Mouse (Mus musculus) mouse trophoblast stem cell (cell line): ENCODE data around the gene Tenm4.

Experiments used
- in situ Hi-C, 2 experiments: fragments of 300-500 bp; cut with MseI, MboI; formaldehyde crosslinking; loops; 2 replicates in 1 of 2; 3 replicates in 1 of 2; pipeline ENCODE4 v1.15.1; 2025

The Tenm4 gene

DNA sequence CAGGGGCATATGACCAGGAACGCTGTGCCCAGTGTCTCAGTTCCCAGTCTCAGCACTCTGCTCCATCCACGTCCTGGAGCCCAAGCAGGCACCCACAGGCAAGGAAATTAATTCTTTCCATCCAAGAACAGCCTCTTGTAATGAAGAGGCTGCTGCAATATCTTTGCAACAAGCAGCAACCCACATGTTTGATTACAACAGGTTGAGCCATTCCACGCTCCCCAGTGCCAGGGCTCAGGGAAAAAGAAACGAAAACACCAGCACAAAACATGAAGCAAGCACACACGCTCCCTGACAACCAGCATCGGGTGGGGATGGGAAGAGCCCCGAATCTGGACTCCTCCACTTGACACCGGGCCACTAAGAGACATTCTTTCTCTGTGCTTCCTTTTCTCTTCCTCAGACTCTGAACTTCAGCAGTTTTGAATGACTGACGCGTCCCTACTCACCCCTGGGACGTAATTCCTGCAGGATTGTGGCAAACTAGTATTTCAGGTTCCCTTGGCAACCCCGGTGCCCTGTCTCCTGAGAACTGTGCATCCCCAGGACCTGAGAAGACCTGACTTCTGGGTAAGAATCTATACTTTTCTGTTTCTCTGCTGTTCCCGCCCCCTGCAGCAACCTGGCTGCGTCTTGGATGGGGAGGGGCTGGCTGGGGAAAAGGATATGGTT is at the start of gene Tenm4:
Tenm4 (plus strand) TSS at position 323 of the 672 bp plus-strand sequence.
- in situ Hi-C loops, result no loop called here

DNA sequence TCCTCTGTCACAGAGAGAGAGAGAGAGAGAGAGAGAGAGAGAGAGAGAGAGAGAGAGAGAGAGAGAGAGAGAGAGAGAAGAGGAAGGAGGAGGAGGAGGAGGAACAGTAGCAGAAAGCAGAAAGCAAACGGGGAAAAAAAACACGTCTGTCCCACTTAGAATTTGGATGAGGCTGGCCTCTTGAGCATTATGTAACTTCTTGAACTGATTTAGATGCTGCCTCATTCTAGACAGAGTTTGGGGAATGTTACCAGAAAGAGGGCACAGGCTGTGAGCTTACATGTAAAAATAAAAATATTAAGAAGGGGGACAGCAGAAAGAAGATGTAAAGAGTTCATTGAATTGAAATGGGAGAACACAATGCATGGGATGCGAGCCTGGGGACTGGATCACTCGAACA is 40.3 kb upstream of the Tenm4 start:
- in situ Hi-C loops, result no loop called here

DNA sequence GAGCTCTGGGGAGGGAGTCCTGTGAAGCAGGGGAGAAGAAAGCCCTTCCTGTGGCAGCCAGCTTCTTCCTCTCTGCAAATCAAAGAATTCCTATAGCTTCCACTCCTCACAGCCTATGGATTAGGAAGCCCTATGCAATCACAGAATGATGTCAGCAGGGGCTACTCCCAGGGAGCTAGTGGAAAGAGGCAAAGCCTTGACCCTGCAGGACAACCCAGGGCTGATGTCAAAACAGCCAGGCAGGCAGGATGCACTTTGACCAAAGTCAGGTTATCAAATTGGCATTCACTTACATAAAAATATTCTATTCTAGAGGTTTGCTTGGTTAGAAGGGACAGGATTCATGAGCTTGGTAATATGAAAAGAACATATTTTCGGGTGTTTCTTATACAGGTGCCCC is 39.9 kb upstream of the Tenm4 start:
- in situ Hi-C loops, result no loop called here

DNA sequence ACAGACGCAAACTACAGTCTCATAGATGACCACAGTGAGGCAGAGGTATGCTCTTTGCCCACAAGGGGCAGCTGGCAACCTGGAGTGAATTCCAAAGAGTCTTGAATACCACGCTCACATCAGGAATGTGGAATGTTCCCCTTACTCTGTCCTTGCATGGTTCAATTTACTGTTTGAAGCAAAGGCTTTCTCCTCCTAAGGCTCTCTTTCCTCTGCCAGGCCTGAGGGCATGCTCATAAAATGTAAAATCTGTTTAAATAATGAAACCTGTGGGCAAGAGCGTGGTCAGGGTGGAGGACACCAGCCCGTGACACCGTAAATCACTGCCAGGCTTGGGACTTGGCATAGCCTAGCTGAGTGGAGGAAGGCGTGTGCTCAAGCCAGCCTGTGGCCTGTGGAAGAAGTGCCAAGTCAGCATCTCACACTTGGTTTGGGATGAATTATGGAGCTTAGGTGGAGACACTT is 34.5 kb upstream of the Tenm4 start:
- in situ Hi-C loops, result no loop called here

DNA sequence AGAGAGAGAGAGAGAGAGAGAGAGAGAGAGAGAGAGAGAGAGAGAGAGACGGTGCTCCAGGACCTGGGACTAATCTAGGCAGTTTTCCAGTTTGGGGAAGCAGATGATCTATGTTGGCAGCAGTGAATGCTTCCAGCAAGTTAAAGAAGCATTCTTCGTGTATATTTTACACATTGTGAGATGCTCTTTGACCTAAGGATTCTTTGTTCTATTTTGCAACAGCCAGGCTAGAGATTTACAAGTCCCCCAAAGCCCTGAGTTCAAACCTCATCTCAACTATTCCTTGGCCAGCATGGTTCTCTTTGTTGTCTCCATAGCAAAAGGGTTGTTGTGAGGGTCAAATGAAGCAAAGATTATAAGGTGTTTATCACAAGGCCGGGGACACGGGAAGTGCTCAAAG is 29.2 kb upstream of the Tenm4 start:
- in situ Hi-C loops, result no loop called here

DNA sequence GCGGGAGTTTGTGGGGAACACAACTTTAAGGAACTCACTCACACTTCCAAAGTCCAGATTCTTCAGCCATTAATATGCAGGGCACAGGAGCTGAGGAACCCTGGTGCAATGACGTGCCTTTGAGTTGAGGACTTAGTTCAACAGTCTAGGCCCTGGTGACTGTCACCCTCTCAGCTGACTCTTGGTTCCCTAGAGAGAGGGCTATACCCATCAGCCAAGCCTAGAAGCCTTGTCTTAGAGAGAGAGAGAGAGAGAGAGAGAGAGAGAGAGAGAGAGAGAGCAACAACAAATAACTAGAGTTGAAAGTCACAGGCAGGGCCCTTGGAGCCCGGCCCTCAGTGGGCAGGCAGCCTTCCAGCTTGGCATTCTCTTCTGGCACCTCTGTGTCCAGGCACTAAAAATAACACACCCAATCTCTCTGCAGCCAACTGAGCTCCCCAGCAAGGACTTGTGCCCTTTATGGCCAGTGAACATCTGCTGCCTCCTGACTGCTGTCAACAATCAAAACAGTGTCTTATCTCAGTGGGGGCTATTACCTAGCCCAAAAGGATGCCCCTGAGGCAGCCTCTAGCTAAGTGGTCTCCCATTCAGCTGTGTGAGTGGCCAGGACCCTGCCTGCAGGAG is 28.0 kb upstream of the Tenm4 start:
- in situ Hi-C loops, result no loop called here

DNA sequence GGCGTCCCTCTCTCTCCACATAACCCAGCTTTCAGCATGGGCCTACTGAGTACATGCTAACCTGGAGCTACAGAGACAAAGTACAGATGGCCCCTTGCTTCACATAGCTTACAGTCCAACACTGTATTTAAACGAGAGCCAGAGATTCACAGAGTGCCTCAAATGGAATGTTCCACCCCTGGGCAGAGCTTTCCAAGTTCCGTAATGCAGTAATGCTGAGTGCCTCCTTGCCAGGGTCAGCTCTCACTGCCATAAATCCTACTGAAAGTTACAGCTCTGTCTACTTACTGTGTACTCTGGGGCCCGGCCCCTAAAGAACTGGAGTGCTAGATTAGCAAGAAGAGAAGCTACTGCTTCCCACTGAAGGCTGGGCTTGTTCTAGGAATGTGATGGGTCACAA is 23.6 kb upstream of the Tenm4 start:
- in situ Hi-C loops, result no loop called here

DNA sequence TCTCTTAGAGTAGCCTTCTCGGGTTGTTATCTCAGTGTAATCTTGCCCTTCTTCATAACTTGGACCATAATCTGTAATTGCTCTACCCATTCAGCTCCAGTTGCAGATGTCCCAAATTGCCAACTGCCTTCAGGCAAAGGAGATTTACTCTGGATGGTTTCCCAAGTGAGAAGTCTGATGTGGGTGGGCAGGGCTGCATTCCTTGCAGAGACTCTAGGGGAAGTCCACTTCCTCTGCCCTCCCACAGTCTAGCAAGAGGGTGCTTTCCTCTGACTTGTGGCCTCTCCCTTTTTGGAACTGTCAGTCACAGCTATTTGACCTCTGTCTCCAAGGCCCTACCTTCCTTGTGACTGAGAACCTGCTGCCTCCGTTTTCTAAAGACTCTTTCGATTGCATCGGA is 22.9 kb upstream of the Tenm4 start:
- in situ Hi-C loops, result no loop called here

DNA sequence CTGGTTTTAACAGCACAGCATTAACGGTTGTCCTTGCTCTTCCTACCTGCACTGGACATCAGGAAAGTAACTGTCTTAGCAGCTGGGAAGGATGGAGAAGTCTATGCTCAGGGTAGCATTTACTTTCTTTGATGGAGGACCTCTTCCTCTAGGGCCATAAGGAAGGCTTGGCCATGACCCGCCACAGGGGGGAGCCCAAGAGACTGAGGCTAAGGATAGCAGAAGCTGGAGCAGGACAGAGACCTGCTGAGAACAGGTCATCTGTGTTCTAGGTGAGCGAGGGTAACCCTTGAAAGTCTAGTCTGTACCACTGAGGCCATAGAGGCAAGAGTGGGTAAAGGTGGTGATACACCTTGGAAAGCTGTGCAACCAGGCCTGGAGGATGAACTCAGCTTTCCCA is 19.8 kb upstream of the Tenm4 start:
- in situ Hi-C loops, result no loop called here

DNA sequence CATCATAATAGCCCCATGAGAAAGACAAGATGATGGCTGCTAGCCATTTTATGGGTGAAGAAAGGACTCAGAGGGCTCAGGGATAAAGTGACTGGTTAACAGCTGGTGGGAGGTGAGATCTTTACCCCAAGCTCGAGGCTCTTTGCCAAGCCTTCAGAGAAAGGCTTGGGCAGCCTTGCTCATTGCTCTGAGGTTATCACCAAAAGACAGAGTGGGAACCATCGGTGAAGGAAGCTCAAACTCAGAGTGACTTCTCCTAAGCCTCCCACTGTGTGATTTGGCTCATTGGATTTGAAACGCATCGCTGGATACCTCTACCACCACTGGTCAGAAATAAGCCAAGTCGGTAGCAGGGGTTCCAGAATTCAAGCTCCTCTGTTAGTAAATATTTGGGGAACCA is 19.1 kb upstream of the Tenm4 start:
- in situ Hi-C loops, result no loop called here

DNA sequence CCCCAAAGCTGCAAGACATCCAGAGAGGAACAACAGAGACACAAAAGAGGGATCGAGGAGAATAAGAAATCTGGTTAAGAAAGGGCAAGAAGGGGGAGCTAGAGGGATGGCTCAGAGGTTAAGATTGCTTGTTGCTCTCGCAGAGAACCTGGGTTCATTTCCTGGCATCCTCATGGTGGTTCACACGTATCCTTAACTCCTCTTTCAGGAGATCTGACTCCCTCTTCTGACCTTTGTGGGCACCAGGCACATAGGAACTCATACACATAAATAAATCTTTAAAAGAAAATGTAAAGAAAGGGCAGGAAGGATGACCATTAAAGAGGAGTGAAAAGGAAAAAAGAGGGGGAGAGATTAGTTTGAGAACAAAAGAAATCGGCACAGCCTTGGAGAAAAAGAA is 18.6 kb upstream of the Tenm4 start:
- in situ Hi-C loops, result no loop called here

DNA sequence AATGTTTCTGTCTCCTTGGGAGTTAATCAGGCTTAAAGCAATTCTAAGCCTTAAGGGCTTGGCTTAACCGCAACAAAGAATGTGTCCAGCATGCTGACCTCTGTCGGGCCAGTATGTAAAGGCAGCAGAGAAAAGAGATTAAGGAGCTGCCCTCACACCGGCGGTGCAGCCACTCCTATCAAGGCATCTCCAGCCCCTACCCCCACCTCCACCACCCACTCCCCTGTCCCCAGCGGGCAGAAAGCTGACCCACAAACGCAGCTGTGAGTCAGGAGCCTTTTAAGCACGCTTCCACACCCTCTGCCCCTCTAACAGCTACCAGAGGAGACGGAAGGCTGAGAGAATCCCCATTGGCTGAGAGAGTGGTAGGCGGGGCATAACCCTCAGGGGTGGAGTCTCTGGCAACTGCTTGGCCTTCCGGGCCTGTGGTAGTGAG is 18.1 kb upstream of the Tenm4 start:
- in situ Hi-C loops, result no loop called here

DNA sequence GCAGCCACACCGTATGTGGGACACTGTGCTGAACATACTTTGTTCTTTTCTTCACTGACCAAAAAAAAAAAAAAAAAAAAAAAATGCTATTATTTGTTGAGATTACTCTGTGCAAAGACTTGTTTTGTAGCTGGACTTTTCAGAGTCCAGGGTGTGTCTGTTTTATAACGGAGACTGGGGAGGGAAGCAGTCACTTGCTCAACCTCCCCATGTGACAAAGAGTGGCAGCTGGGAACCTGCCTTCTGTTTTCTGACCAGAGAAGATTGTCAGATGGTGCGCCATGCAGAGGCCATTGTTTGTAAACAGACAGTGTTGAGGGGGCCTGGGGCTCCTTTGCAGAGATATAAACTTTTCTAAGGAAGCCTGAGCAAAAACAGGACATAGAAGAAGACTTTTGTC is 17.0 kb upstream of the Tenm4 start:
- in situ Hi-C loops, result no loop called here

DNA sequence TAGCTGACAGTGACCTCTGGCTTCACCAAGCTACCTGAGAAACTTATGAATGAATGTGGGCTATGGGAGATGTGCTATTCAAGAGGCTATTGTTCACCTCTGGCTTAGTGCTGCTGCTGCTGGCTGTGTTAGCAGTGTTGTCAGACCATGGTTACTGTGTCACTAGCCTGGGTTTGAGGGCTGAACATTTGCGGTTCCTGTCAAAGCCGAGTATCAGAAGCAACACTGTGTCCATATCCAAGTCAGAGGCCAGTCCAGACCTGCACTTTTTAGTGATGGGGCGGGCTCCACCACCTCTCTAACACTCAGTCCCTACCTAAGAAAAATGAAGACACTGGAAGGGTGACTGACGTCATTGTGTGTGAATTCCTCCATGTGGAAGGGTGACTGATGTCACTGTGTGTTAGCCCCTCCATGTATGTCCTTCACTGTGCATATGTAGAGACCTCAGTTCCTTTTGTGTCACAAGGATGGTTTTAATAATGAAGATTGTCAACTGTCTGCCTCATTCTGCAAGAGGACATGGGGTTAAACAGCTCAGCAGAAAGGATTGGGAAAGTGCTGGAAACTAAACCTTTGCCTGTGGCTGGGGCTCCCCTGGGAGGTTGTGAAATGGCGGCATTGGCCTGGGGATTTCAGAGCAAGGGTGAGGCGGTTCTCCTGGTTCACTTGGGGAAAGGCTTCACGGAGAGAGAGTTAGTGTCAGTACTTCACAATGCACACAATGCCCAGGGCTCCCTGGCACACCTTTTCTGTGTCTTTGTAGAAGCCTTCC is 14.4 kb upstream of the Tenm4 start:
- in situ Hi-C loops, result no loop called here

DNA sequence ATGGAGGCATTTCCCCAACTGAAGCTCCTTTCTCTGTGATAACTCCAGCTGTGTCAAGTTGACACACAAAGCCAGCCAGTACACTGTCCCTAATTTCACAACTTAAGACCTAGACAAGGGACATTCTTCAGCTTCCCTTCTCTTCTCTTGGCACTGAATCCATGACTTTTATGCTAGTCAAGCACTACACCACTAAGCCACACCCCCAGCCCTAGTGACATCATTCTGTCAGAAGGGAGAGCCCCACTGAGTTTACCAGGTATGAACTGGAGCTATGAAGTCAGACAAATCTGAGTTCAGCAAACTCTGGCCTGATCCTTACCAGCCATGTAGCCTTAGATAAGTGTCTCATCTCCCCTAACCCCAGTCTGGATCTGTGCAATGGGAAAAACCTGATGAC is 6.9 kb upstream of the Tenm4 start:
- in situ Hi-C loops, result no loop called here

DNA sequence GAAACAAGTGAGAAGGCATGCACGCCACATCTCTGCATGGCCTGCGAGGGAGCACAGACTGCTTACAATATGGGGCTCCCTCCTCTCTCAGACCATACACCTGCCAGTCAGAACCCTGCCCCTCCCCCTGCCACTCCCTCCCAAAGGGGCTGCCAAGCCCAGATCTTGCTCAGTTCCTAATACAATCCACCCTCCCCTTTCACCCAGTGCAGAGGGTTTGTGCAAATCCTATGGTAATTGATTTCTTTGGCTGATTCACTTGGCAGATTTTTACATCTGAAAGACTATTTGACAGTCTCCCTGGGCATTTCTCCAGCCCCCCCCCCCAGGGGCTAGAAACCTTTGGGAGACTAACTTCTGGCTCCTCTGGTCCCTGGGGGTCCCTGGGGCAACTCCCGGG is 2.1 kb upstream of the Tenm4 start:
- in situ Hi-C loops, result no loop called here

DNA sequence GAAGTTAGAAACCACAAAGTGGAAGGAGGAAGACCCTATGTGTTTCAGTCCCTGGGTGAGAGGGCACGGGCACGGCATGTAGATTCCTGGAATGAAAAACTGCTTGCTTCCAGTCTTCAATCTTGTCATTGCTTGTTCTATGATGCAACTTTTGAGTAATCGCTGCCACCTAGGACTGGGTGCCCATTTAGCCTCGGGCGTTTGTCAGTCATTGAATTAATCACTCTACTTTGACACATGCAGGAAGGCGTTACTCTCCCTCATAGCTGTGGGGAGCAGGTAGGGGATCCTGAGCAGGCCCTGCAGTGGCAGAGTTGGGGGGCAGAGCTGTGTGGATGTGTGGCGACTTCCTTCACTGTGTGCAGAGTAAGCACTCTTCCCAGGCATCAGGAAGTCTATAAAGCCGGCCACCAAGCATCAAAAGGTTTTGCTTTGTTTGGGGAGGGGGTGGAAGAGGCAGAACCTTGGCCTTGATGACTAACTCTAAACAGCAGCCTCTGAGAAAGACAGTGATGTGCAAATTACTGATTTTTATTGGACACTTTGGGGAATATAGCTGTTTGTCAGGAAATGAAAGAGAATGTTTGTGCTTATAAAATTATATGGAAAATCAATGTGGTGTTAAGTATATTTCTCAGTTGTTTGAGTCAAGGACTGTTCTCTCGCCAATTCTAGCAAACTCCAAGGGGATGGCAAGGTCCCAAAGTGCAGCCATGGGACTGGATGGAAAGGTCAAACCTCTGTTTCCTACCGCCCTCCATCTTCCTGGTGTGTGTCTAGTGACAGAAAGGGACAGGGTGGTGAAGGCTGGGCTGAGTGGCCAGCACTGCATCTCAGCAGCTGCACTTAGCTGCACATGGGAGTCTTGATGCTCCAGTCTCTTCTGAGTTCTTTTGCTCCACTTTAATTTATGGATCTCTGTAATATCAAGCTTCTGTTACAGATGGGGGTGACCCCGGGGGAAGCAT is 834 bp downstream of the Tenm4 start:
- in situ Hi-C loops, result no loop called here

DNA sequence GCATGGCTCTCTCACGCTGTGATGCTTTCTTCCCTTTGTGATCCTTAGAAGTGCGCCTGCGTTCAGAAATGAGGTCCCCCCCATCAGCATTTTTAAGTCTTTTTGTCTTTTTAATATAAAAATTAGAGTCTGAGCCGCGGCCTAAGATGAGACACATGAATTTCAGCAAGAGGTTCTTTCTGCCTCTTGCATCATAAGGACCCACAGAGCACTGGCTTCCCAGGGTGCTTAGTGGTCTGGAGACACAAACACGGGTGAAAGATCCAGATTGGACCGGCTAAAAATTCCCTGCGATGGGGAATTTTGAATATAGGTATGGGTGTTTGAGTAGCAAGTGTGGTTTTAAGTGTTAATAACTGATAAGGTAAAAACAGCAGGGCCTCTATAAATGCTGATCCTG is 5.7 kb downstream of the Tenm4 start:
- in situ Hi-C loops, result no loop called here

DNA sequence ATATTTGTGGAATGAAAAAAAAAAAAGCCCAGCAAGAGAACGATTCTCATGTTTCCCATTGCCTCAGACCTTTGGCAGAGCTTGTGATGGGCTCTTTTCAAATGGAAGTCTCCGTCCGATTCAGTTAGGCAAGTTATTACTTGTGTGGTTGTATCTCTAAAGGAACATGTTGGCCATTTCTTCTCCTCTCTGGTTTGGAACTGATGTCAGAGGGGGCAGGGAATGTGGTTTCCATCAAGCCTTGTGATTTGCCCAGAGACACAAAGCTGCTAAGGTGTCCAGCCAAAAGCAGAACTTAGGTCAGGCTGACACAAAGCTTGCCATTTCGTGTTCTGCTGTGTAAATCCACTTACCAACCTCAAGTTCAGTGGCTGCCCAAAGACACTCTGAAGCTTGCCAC is 10.7 kb downstream of the Tenm4 start:
- in situ Hi-C loops, result no loop called here

DNA sequence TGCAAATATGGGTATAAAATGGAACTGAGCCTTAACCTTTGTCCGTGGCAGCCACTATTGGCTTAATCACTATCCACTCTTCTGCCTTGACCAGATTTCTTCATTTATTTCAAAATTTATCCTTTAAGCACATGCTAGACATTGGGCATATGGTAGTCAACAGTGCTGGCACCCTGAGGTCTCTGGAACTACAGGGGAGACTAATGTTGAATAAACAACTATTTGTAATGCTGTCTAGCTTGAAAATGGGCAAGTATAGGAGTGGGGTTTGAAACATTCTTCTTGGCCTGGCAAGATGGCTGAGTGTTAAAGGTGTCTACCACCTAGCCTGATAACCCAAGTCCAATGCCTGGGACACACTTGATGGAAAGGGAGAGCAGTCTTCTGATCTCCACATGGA is 12.1 kb downstream of the Tenm4 start:
- in situ Hi-C loops, result no loop called here

DNA sequence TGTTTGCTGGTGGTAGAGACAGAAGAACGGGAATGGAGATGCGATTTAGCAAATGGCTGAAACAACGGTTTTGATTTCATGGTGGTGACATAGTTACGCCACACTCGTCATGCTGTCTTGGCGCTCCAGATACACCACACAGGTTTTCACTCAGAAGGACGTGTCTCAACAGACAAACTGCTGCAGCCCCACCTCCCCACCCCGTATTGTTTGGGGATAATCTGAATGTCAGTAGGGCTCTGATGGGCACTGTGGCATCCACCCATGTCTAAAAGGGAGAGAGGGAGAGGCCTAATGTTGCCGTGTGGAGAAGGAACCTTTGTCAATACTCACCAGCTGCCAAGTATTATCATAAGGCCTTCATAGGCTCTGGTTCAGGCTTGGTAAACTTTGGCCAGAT is 14.4 kb downstream of the Tenm4 start:
- in situ Hi-C loops, result no loop called here
